In genomic region chr19:30003621-30004020, GRCm38 (mm10) we compare ENCODE assay signal across 26 mouse cellular contexts. TPM values are rescaled to one million over a fixed set of nuclear protein-coding genes. Genes with fewer than 3 reads are reported as not detected.
"Had no signal": no experiment of that assay in that cellular context is flagged by ENCODE, and none has a peak within 500 bp of the region (broad histone marks: within the 10 kb centered on the region; RNA-seq: fewer than 3 reads in every experiment).

Gene Trpd52l3 (plus strand): TSS chr19:30003790.

- H3K27me3 ChIP-seq: neural tube, embryonic 12.5 days; neural tube, embryonic 13.5 days; neural tube, embryonic 15.5 days; stomach, embryonic 15.5 days had no signal

- H3K4me3 ChIP-seq: neural tube, embryonic 12.5 days; neural tube, embryonic 13.5 days; neural tube, embryonic 15.5 days; stomach, embryonic 15.5 days had no signal

- H3K36me3 ChIP-seq: neural tube, embryonic 12.5 days; neural tube, embryonic 13.5 days; neural tube, embryonic 15.5 days; stomach, embryonic 15.5 days had no signal

- DNase-seq: retina, postnatal 1 day; right cerebral cortex, adult 18-20 months; right cerebral cortex, postnatal 14 days; right cerebral cortex, postnatal 25 days; right cerebral cortex, postnatal 4 days; spleen, adult 18-20 months; thymus, adult 18-20 months; thymus, adult 2 months; thymus, postnatal 14 days; thymus, postnatal 25 days; thymus, postnatal 36 days; thymus, postnatal 4 days had no signal

- H3K27ac ChIP-seq: neural tube, embryonic 12.5 days; neural tube, embryonic 13.5 days; neural tube, embryonic 15.5 days; stomach, embryonic 15.5 days; stomach, postnatal 0 days had no signal

- H3K4me1 ChIP-seq: neural tube, embryonic 12.5 days; stomach, embryonic 15.5 days had no signal

RNA-seq across cellular contexts. Expression of gene Trpd52l3, which starts in this region (rescaled TPM):
- total RNA-seq: neutrophil, adult 5-6 weeks had no signal
- polyA plus RNA-seq: neural tube, embryonic 11.5 days; neural tube, embryonic 12.5 days; neural tube, embryonic 13.5 days; neural tube, embryonic 14.5 days; neural tube, embryonic 15.5 days; small intestine, adult 2 months; spleen, adult 2 months; stomach, embryonic 14.5 days; stomach, embryonic 15.5 days; stomach, embryonic 16.5 days; stomach, postnatal 0 days; thymus, postnatal 0 days; urinary bladder, adult 2 months had no signal
